Mouse (Mus musculus): ENCODE data around the gene Fgfr2.

GRCm38 (mm10) chr7:131582178-131582577 is 1541.0 kb downstream of the Fgfr2 start:
- TF ChIP-seq MYOD1 (IDR thresholded peaks at IDR 0.05; ENCODE audit: control insufficient read depth in 1 of 3, insufficient read length in 2 of 3, low read depth in 2 of 3) = no peak
- TF ChIP-seq TCF3 (IDR thresholded peaks at IDR 0.05; ENCODE audit: insufficient read length, low read depth) = no peak
- TF ChIP-seq POLR2AphosphoS2 (IDR thresholded peaks at IDR 0.05; ENCODE audit: insufficient read length, low read depth) = no peak
- TF ChIP-seq POLR2A (IDR thresholded peaks at IDR 0.05; ENCODE audit: insufficient read length, low read depth) = no peak
- no peak for TF ChIP-seq E2F4 (IDR thresholded peaks at IDR 0.05; ENCODE audit: insufficient read depth)
- no peak for TF ChIP-seq CEBPB (IDR thresholded peaks at IDR 0.05; ENCODE audit: insufficient read depth, poor library complexity, severe bottlenecking)
- no peak for TF ChIP-seq MYOG (IDR thresholded peaks at IDR 0.05; ENCODE audit: control insufficient read depth in 1 of 3, insufficient read depth in 1 of 3, insufficient read length in 2 of 3, low read depth in 2 of 3)
- no peak for TF ChIP-seq TCF12 (IDR thresholded peaks at IDR 0.05; ENCODE audit: insufficient read depth, poor library complexity, severe bottlenecking)
- TF ChIP-seq USF1 (IDR thresholded peaks at IDR 0.05; ENCODE audit: low read depth) = no peak
- no peak for TF ChIP-seq MAX (IDR thresholded peaks at IDR 0.05; ENCODE audit: low read depth)
